Mouse (Mus musculus) intestine, embryonic 14.5 days (tissue): ENCODE results near the gene Slc16a8. TPM values are rescaled to one million over a fixed set of nuclear protein-coding genes. Genes with fewer than 3 reads are reported as not detected.

Experiments used
- ATAC-seq: fragments of 200-750 bp; cut with Nextera tagmentation; replicated peaks from 2 replicates; pipeline ENCODE4 v1.8.0; 2017; ENCODE audit warnings: low read depth, moderate number of reproducible peaks, moderate TSS enrichment, moderate library complexity; ENCODE audit not compliant: low FRiP score, low TSS enrichment
- DNase-seq: peaks from one replicate; pipeline ENCODE4 v3.0.0-alpha.2; 2018; ENCODE audit warnings: low spot score
- H3K27ac ChIP-seq: fragments of 300-500 bp; sonication (generic); 2 replicates; pipeline ENCODE4 v1.5.1; 2014; ENCODE audit warnings: low read depth, mild to moderate bottlenecking, control low read depth
- H3K27me3 ChIP-seq: fragments of 300-500 bp; sonication (generic); replicated peaks from 2 replicates; pipeline ENCODE4 v1.6.1; 2014; ENCODE audit warnings: low read length, control low read depth; ENCODE audit not compliant: control insufficient read depth, insufficient read depth
- H3K36me3 ChIP-seq: fragments of 300-500 bp; sonication (generic); 2 replicates; pipeline ENCODE4 v1.6.1; 2014; ENCODE audit warnings: low read length, control low read depth; ENCODE audit not compliant: control insufficient read depth, insufficient read depth
- H3K4me1 ChIP-seq: fragments of 300-500 bp; sonication (generic); replicated peaks from 2 replicates; pipeline ENCODE4 v1.6.1; 2014; ENCODE audit warnings: low read length, control low read depth, mixed read lengths; ENCODE audit not compliant: control insufficient read depth, insufficient read depth
- H3K4me2 ChIP-seq: fragments of 300-500 bp; sonication (generic); 2 replicates; pipeline ENCODE4 v1.6.1; 2014; ENCODE audit warnings: low read length
- H3K4me3 ChIP-seq: fragments of 300-500 bp; sonication (generic); 2 replicates; pipeline ENCODE4 v1.5.1; 2014; ENCODE audit warnings: low read depth, low read length, control low read depth, mixed read lengths
- H3K9ac ChIP-seq: fragments of 300-500 bp; sonication (generic); 2 replicates; pipeline ENCODE4 v1.6.1; 2014; ENCODE audit warnings: mild to moderate bottlenecking, low read length
- H3K9me3 ChIP-seq: fragments of 300-500 bp; sonication (generic); 2 replicates; pipeline ENCODE4 v1.6.1; 2016; ENCODE audit warnings: low read length, control low read depth; ENCODE audit not compliant: control insufficient read depth
- WGBS: fragments of 180-500 bp; shearing (Covaris S2); extraction: QIAGEN DNeasy Blood & Tissue Kit; methylation state at CpG from one replicate; pipeline ENCODE4 v1.1.7; 2014; 5-methylcytosine and 5-hydroxymethylcytosine counted together
- polyA plus RNA-seq: library from polyadenylated mRNA; unstranded; fragments of >200 nt; fragmentation: Nextera tagmentation; extraction: Ambion mirVana; gene quantifications from 2 replicates; pipeline ENCODE4 v1.2.1, GENCODE M21; 2014

Gene Slc16a8
- polyA plus RNA-seq, 1 experiment from 2014 or later = 0.19 TPM

DNA sequence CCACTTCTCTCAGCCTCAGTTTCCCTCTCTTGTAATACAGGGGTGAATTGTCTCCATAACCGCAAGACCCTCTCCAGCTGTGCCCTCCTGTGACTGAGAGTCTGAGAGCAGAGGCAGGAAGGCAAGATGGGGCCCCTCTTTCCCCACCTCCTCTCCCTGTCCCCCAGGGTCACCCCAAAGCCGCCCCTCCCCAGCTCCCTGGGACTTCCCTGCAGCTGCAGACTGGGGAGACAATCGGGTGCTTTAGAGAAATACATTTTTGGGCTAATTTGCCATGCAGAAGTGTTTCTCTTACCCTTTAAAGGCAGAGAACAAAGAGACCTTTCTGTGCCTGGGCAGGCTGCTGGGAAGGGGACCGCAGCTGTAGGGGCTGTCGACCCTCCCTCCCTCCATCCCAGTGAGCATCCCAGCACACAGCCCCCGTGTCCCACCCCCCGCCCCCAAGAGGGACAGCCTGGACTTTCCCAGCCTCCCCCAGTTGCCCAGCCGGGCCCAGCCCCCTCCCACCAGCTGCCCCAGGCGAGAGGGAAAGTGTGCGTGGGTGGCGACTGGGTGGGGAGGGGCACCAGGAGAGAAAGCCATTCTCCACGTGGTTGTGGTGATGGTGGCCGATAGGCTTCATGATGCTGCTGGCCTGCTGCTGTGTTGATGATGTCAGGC lies 52.9 kb downstream of the Slc16a8 start:
- no peak overlapping the region for H3K27ac ChIP-seq
- no peaks in the 10 kb centered on the region for H3K9me3 ChIP-seq
- ATAC-seq (peak; percentile 71; the same call in 1 of the 2 replicates), DNase-seq (no peak)
- 26% methylated on average over 13 of the region's 13 CpGs for WGBS
- H3K4me3 ChIP-seq = no peak overlapping the region
- H3K4me1 ChIP-seq = peaks cover 10% of the 10 kb centered on the region
- H3K36me3 ChIP-seq = no peaks in the 10 kb centered on the region
- H3K27me3 ChIP-seq = no peaks in the 10 kb centered on the region
- H3K9ac ChIP-seq = no peak overlapping the region
- H3K4me2 ChIP-seq = no peak overlapping the region

Other genes starting within 250 kb of the Slc16a8 start
- 160 and 192 TPM in 2 replicates for gene H1f0, start 226.3 kb downstream of the Slc16a8 start, polyA plus RNA-seq
- 1.0 and 1.1 TPM in 2 replicates for gene Galr3, start 212.9 kb downstream of the Slc16a8 start, polyA plus RNA-seq
- 49.4 and 50.0 TPM in 2 replicates for gene Ankrd54, start 191.9 kb downstream of the Slc16a8 start, polyA plus RNA-seq
- gene Eif3l, start 179.6 kb downstream of the Slc16a8 start, polyA plus RNA-seq = 244 and 264 TPM in 2 replicates
- gene Micall1, start 145.9 kb downstream of the Slc16a8 start, polyA plus RNA-seq = 9.3 and 9.9 TPM in 2 replicates
- 398 and 414 TPM in 2 replicates for gene Polr2f, start 113.8 kb downstream of the Slc16a8 start, polyA plus RNA-seq
- 7.4 and 8.2 TPM in 2 replicates for gene 1700088E04Rik, start 113.5 kb downstream of the Slc16a8 start, polyA plus RNA-seq
- gene Sox10, start 89.5 kb downstream of the Slc16a8 start, polyA plus RNA-seq = 17.2 TPM in 2 replicates
- gene Pick1, start 25.6 kb downstream of the Slc16a8 start, polyA plus RNA-seq = 28.3 and 30.1 TPM in 2 replicates
- gene Gm49486, start 25.4 kb downstream of the Slc16a8 start, polyA plus RNA-seq = 0.30 and 0.58 TPM in 2 replicates
- 4.8 and 9.4 TPM in 2 replicates for gene Baiap2l2, start 30.8 kb upstream of the Slc16a8 start, polyA plus RNA-seq
- 17.0 and 20.7 TPM in 2 replicates for gene Pla2g6, start 73.6 kb upstream of the Slc16a8 start, polyA plus RNA-seq
- gene Maff, start 91.9 kb upstream of the Slc16a8 start, polyA plus RNA-seq = 6.4 and 8.9 TPM in 2 replicates
- gene Tmem184b, start 148.8 kb upstream of the Slc16a8 start, polyA plus RNA-seq = 53.0 and 56.6 TPM in 2 replicates
- gene Csnk1e, start 200.8 kb upstream of the Slc16a8 start, polyA plus RNA-seq = 64.4 and 78.1 TPM in 2 replicates